Mouse (Mus musculus) intestine, postnatal 0 days (tissue): Measurements from ENCODE around the gene Zmym5. TPM values are rescaled to one million over a fixed set of nuclear protein-coding genes. Genes with fewer than 3 reads are reported as not detected.
A peak's percentile ranks its signal among the peaks of the same experiment; 100 is the strongest.
"Not testable (repeated sequence)": the region's sequence is repeated elsewhere in the genome, so short reads cannot be mapped to it uniquely, and the experiment has no call there.

Source experiments
- ATAC-seq: fragments of 200-750 bp; cut with Nextera tagmentation; 2 replicates; pipeline ENCODE4 v1.8.0; 2017; ENCODE audit warnings: mild to moderate bottlenecking, moderate TSS enrichment, moderate library complexity
- H3K27ac ChIP-seq: fragments of 300-500 bp; sonication (generic); 2 replicates; pipeline ENCODE4 v1.5.1; 2014; ENCODE audit warnings: mild to moderate bottlenecking, low read depth, low read length, moderate library complexity
- H3K27me3 ChIP-seq: fragments of 300-500 bp; sonication (generic); replicated peaks from 2 replicates; pipeline ENCODE4 v1.6.1; 2014; ENCODE audit warnings: low read length, mixed read lengths; ENCODE audit not compliant: control insufficient read depth, insufficient read depth
- H3K36me3 ChIP-seq: fragments of 300-500 bp; sonication (generic); 2 replicates; pipeline ENCODE4 v1.6.1; 2014; ENCODE audit warnings: mild to moderate bottlenecking, moderate library complexity; ENCODE audit not compliant: control insufficient read depth, insufficient read depth
- H3K4me1 ChIP-seq: fragments of 300-500 bp; sonication (generic); replicated peaks from 2 replicates; pipeline ENCODE4 v1.6.1; 2014; ENCODE audit warnings: antibody characterized with exemption, low read length, mixed read lengths; ENCODE audit not compliant: control insufficient read depth, insufficient read depth
- H3K4me2 ChIP-seq: fragments of 300-500 bp; sonication (generic); replicated peaks from 2 replicates; pipeline ENCODE4 v1.6.1; 2014; ENCODE audit warnings: low read depth, mild to moderate bottlenecking, moderate library complexity
- H3K4me3 ChIP-seq: fragments of 300-500 bp; sonication (generic); 2 replicates; pipeline ENCODE4 v1.5.1; 2014; ENCODE audit warnings: low read depth, low read length
- H3K9ac ChIP-seq: fragments of 300-500 bp; sonication (generic); 2 replicates; pipeline ENCODE4 v1.6.1; 2014; ENCODE audit warnings: mild to moderate bottlenecking, low read depth, low read length
- H3K9me3 ChIP-seq: fragments of 300-500 bp; sonication (generic); 2 replicates; pipeline ENCODE4 v1.6.1; 2016; ENCODE audit warnings: mixed run types; ENCODE audit not compliant: control insufficient read depth
- CTCF ChIP-seq: sonication (generic); IDR thresholded peaks from 2 replicates; pipeline ENCODE4 v1.5.1; 2016; ENCODE audit warnings: low read depth, mild to moderate bottlenecking, control low read depth, antibody characterized with exemption, moderate library complexity
- whole genome bisulfite sequencing: fragments of 180-500 bp; shearing (Covaris S2); extraction: QIAGEN DNeasy Blood & Tissue Kit; methylation state at CpG from one replicate; pipeline ENCODE4 v1.1.7; 2014; 5-methylcytosine and 5-hydroxymethylcytosine counted together
- polyA plus RNA-seq: library from polyadenylated mRNA; unstranded; fragments of >200 nt; fragmentation: Nextera tagmentation; extraction: Ambion mirVana; gene quantifications from 2 replicates; pipeline ENCODE4 v1.2.1, GENCODE M21; 2015

Zmym5 gene
- polyA plus RNA-seq, 1 experiment from 2014 or later, result 14.7 TPM

DNA sequence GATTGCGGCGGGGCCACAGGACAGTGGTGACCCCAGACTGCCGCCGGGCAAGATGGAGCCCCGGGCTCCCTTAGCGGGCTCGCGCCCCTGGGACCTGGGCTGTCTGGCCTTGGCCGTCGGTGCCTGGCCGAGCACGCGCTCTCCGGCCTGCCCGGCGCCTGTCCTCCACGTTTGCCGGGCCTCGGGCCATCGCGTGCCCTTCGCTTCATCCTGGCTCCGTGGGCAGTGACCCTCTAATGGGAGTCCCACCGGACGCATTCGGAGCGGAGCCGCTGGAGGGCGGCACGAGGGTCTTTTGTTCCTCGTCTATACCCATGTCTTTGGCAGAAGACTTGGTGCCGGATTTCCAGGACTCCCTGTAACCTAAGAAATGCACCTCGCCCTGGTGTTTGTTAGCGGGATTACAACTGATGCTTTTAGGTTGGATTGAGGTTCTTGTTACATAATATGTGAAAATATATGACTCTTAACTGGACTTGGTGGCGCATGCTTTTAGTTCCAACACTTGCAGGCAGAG lies 1.1 kb upstream of the Zmym5 start:
- ATAC-seq, result peak; percentile 28
- Histone ChIP-seq H3K4me2 (peak overlapping the region; percentile 81), H3K9ac (peak overlapping the region; percentile 81), H3K4me3 (peak overlapping the region; percentile 64), H3K27ac (peak overlapping the region; percentile 95), H3K9me3 (no peaks in the 10 kb centered on the region), H3K27me3 (no peaks in the 10 kb centered on the region), H3K4me1 (no peaks in the 10 kb centered on the region; the same call in 1 of the 2 replicates), H3K36me3 (no peaks in the 10 kb centered on the region)
- peak; percentile 76 for TF ChIP-seq CTCF
- 2% methylated on average over 33 of the region's 35 CpGs for WGBS

DNA sequence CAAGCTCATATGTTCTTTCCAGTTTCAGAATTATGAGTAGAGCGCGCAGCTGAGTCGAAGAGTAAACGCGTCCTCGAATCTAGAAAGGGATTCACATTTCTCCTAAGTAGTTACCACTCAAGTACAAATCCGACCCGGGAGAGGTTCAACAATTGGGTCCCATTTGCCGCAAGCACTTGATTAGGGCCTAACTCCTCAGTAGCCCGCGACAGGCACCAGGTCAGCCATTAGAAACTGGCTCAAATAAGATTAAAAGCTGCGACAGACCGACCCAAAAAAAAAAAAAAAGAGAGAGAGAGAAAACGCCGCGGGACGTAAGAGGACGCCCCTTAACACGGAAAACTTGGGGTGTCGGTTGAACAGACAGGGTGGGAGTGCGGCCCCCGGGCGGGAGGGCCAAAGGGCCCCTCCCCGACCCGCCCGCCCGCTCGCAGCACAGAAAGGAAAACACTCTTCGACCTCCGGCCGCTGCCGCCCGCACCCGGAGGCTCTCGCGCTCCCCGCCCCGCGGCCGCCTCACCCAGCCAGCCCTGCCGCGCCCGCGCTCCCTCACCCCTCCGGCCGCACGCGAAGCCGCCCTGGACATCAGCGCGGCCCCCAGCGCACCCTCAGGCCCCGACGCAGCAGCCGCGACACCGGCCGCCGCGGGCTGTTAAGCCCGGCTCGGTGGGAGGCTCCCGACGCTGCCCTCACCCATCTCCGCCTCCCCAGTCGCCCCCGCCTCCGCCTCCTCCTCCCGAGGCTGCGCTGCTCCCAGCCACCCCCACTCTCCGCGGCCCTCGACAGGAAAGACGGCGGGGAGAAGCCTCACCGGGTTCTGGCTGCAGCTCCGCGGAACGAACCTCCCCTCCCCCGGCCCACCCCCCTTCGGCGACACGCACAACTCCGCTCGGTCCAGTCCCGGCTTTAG lies 480 bp downstream of the Zmym5 start:
- Histone ChIP-seq H3K4me3 (peak overlapping the region; percentile 67), H3K4me2 (peak overlapping the region; percentile 68), H3K9ac (peak overlapping the region; percentile 80), H3K27ac (peak overlapping the region; percentile 94)
- H3K9me3 ChIP-seq, H3K36me3 ChIP-seq, H3K4me1 ChIP-seq, ATAC-seq, H3K27me3 ChIP-seq: not testable (repeated sequence)
- under 1% methylated on average over 42 of the region's 86 CpGs for WGBS

DNA sequence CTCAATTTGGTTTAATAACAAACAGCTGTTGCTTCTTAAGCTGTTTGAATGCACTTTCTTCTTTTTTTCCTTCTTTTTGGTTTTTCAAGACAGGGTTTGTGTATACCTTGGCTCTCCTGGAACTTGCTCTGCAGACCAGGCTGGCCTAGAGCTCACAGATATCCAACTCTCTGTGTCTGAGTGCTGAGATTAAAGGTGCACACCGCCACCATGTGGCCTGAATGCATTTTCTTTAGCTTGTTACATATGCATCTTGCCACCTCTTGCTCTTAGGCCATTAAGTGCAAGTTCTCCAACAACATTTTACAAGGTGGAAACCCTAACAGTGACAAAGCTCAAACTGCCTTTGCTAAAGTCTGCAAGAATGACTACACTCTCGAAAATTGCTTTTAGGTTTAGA lies 18.3 kb downstream of the Zmym5 start:
- WGBS, result 41% methylated on average over 2 of the region's 2 CpGs
- ATAC-seq, result no peak
- peak; percentile 86 for TF ChIP-seq CTCF

DNA sequence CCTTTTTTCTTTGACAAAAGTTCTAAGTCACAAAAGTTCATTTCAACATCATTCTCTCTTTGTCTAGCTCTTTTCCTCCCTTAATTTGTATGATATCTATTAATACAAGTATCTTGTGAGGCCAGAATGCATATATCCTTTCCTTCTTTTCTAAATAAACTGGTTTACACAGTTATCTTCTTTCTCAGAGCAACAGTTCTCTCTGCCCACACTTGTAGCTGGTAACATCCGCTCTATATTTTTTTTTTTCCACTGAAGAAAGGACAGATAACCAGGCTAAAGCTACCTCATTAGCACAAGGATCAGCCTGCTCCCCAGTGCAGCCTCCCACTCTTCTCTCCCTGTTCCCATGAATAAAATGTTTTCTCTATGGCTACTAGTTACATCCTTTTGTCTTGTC lies 26.9 kb downstream of the Zmym5 start:
- Histone ChIP-seq H3K27ac (no peak overlapping the region), H3K9me3 (no peaks in the 10 kb centered on the region), H3K4me2 (no peak overlapping the region), H3K4me3 (no peak overlapping the region), H3K27me3 (no peaks in the 10 kb centered on the region), H3K4me1 (no peaks in the 10 kb centered on the region), H3K9ac (no peak overlapping the region), H3K36me3 (no peaks in the 10 kb centered on the region)
- 94% methylated on average over 1 of the region's 1 CpGs for WGBS
- TF ChIP-seq CTCF, result no peak
- ATAC-seq, result no peak

More for the DNA sequence above, 18.3 kb downstream of the Zmym5 start:
- Histone ChIP-seq H3K4me3 (no peak overlapping the region), H3K27me3 (no peaks in the 10 kb centered on the region), H3K27ac (no peak overlapping the region), H3K4me2 (no peak overlapping the region), H3K9ac (no peak overlapping the region), H3K9me3 (no peaks in the 10 kb centered on the region), H3K4me1 (no peaks in the 10 kb centered on the region), H3K36me3 (peaks cover 51% of the 10 kb centered on the region)

DNA sequence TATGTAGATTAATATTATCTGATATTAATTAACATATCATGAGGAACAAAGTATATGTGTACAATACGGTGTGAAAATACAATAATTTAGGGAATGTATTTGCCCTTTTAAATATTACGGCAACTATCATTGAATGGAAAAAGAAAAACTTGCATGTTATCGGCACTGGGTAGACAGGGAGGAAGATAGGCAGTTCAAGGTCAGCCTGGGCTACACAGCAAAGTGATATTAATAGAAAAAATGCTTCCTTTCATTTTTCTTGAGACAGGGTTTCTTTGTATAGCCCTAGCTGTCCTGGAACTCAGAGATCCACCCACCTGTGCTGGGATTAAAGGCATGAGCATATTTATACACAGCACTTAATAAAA lies 32.6 kb downstream of the Zmym5 start:
- no peak overlapping the region for H3K9ac ChIP-seq
- no peaks in the 10 kb centered on the region for H3K36me3 ChIP-seq
- no peaks in the 10 kb centered on the region for H3K9me3 ChIP-seq
- WGBS, result 25% methylated on average over 3 of the region's 3 CpGs
- peak overlapping the region; percentile 94 for H3K4me3 ChIP-seq
- H3K27me3 ChIP-seq, result no peaks in the 10 kb centered on the region
- peak overlapping the region; percentile 78 for H3K4me2 ChIP-seq
- TF ChIP-seq CTCF, result no peak
- no peak for ATAC-seq
- peak overlapping the region; percentile 95; the same call in 1 of the 2 replicates for H3K27ac ChIP-seq
- peaks cover 5% of the 10 kb centered on the region; the same call in 1 of the 2 replicates for H3K4me1 ChIP-seq

DNA sequence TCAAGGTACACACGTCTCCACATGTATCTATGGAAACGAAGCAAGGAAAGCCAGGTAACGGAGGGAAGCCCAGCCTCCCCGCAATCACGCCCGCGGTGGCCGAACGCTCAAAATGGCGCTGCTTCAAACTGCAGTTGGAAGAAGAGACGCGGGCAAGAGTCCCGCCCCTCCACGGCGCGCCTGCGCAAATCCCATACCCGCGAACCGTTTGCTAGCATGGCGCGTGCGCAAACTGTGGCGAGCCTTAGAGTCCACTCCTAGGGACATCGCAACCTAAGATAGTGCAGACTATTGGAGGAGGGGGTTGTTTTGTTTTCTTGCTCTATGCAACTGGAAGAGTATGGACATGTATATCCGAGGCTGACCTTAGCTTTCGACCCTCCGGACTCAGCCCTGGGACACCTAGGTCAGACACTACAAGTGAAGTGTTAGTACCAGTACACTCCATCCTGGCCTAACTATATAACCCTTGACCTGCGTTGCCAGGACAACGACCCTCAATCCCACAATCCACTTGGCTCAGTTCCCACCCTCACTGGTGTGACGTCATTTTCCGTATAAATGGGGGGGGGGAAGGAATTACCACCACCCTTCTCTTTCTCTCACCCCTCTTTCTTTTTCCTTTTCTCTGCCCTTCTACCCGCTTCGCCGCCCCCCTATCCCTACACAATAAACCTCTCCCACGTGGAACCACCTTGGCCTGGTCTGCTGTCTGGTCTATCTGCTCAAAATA lies 33.1 kb downstream of the Zmym5 start, which contains the start of gene Pspc1:
Gene Pspc1, minus strand, starts transcription at position 117 of the 733 bp plus-strand sequence.
- Histone ChIP-seq H3K4me1 (peaks cover 5% of the 10 kb centered on the region; the same call in 1 of the 2 replicates), H3K27ac (peak within 1 kb of the TSS; percentile 95), H3K36me3 (no peaks in the 10 kb centered on the region), H3K4me3 (peak within 1 kb of the TSS; percentile 94), H3K9ac (peak within 1 kb of the TSS; percentile 82), H3K4me2 (peak within 1 kb of the TSS; percentile 78), H3K27me3 (no peaks in the 10 kb centered on the region), H3K9me3 (no peaks in the 10 kb centered on the region)
- TF ChIP-seq CTCF, result no peak
- WGBS, result under 1% methylated on average over 36 of the region's 36 CpGs
- ATAC-seq, result peak; percentile 93
